Mouse (Mus musculus): ENCODE measurements around the gene Btbd11.

- TF ChIP-seq CTCF (IDR thresholded peaks at IDR 0.05; ENCODE audit: low read depth, low read length) (no peak), POLR2A (IDR thresholded peaks at IDR 0.05; ENCODE audit: extremely low read depth, insufficient read depth, low read length) (no peak)
These were observed 39.4 kb upstream of the Btbd11 start for GRCm38 (mm10) chr10:85347171-85347570.

Data from liver, adult 2 months (tissue).